Mouse (Mus musculus) stomach, postnatal 0 days (tissue): ENCODE measurements at regions not wholly inside any gene's neighbourhood (a gene's known extent, or its start where the extent isn't known, plus 50 kb on each side); places are given as distances from the start of the nearest gene placed in this dataset.

ENCODE experiments used
- CTCF ChIP-seq: IDR thresholded peaks from 2 replicates; pipeline ENCODE4 v1.5.1; 2016; ENCODE audit warnings: antibody characterized with exemption, low read depth, mild to moderate bottlenecking, moderate library complexity
- EP300 ChIP-seq: optimal IDR thresholded peaks from 2 replicates; pipeline ENCODE3; 2016; ENCODE audit warnings: antibody characterized with exemption

GRCm38 (mm10) chr8:41561995-41562394, 145.1 kb upstream of the Frg1 start:
- TF ChIP-seq CTCF, result no peak
- no peak for TF ChIP-seq EP300
